Mouse (Mus musculus) heart, adult 2 months (tissue): ENCODE results near the gene Tuba3a. TPM values are rescaled to one million over a fixed set of nuclear protein-coding genes. Genes with fewer than 3 reads are reported as not detected.
"Not testable (repeated sequence)": the region's sequence is repeated elsewhere in the genome, so short reads cannot be mapped to it uniquely, and the experiment has no call there.

Experiments used
- DNase-seq, 2 experiments: peaks; one replicate each; pipeline ENCODE4 v3.0.0; 2021
- H3K27ac ChIP-seq: fragments of 200-600 bp; 2 replicates; pipeline ENCODE4 v1.8.1; 2022
- H3K27me3 ChIP-seq: fragments of 200-500 bp; 2 replicates; pipeline ENCODE4 v1.6.1; 2012; ENCODE audit warnings: mild to moderate bottlenecking, low read length, inconsistent platforms, mixed read lengths; ENCODE audit not compliant: control insufficient read depth, insufficient read depth
- H3K36me3 ChIP-seq: fragments of 200-500 bp; 2 replicates; pipeline ENCODE4 v1.6.1; 2012; ENCODE audit warnings: low read length, inconsistent platforms; ENCODE audit not compliant: control insufficient read depth, insufficient read depth
- H3K4me1 ChIP-seq: fragments of 200-500 bp; 2 replicates; pipeline ENCODE4 v1.6.1; 2011; ENCODE audit warnings: low read length; ENCODE audit not compliant: control insufficient read depth, insufficient read depth
- H3K4me3 ChIP-seq: fragments of 200-600 bp; 2 replicates; pipeline ENCODE4 v1.8.1; 2022
- H3K79me2 ChIP-seq: fragments of 200-500 bp; replicated peaks from 2 replicates; pipeline ENCODE4 v1.6.1; 2012; ENCODE audit warnings: mild to moderate bottlenecking, inconsistent platforms, low read length, moderate library complexity, mixed read lengths; ENCODE audit not compliant: control insufficient read depth, insufficient read depth
- H3K9ac ChIP-seq: fragments of 200-500 bp; 2 replicates; pipeline ENCODE4 v1.6.1; 2012; ENCODE audit warnings: low read depth, mild to moderate bottlenecking, control low read depth, inconsistent platforms, low read length, mixed read lengths
- CTCF ChIP-seq: fragments of 200-600 bp; IDR thresholded peaks from 2 replicates; pipeline ENCODE4 v1.8.1; 2022; ENCODE audit warnings: antibody characterized with exemption, mild to moderate bottlenecking, moderate library complexity
- EP300 ChIP-seq: fragments of 200-500 bp; IDR thresholded peaks from 2 replicates; pipeline ENCODE4 v1.6.1; 2011; ENCODE audit warnings: low read depth, low read length, control low read depth; ENCODE audit not compliant: insufficient read depth
- POLR2A ChIP-seq: fragments of 200-500 bp; IDR thresholded peaks from 2 replicates; pipeline ENCODE4 v1.6.1; 2011; ENCODE audit warnings: mild to moderate bottlenecking, low read depth, low read length, control low read depth; ENCODE audit not compliant: insufficient read depth
- WGBS: fragments of 180-500 bp; shearing (Covaris S2); methylation state at CpG from one replicate; pipeline ENCODE4 v1.1.7; 2018; 5-methylcytosine and 5-hydroxymethylcytosine counted together
- intact Hi-C: fragments of 180-260 bp; cut with DNase I; formaldehyde crosslinking; loops from one replicate; pipeline ENCODE4 v1.15.1; 2025
- polyA plus RNA-seq: library from polyadenylated mRNA; depleted of rRNA; stranded (reverse); fragments of >200 nt; gene quantifications from 2 replicates; pipeline ENCODE4 v1.2.3, GENCODE M21; 2012
- total RNA-seq, 2 experiments: library from RNA; stranded (reverse); gene quantifications; 2 replicates each; pipeline ENCODE4 v1.2.3; 2021

Gene Tuba3a
- total and polyA plus RNA-seq, 3 experiments, result 0.92 TPM; not detected in 2

DNA sequence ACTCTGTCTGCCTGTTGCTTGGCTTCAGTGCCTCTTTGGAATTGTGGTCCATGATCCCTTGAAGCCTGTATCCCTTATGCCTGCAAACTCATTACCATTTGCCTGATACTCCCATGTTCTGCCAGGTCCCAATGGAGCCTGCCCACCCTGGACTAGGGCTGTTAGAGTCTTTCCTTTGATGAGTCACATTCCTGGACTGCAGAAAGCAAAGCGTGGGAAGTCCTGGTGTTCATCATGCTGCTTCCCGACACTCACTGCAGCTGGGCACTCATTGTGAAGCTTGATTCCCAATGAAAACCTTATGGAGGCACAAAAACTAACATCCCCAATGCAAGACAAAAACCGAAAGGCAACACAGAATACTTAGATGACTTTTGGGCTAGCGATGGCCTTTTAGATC lies 5.5 kb upstream of the Tuba3a start:
- no peak for DNase-seq
- H3K9ac ChIP-seq, result no peak overlapping the region
- no peak for TF ChIP-seq EP300
- TF ChIP-seq CTCF, result no peak
- no peak for TF ChIP-seq POLR2A
- H3K27ac ChIP-seq, result no peak overlapping the region
- H3K4me3 ChIP-seq, result no peak overlapping the region
- intact Hi-C loops, result no loop called here
- H3K79me2 ChIP-seq, result no peaks in the 10 kb centered on the region
- no peaks in the 10 kb centered on the region for H3K27me3 ChIP-seq
- no peaks in the 10 kb centered on the region for H3K4me1 ChIP-seq
- 46% methylated on average over 4 of the region's 4 CpGs for WGBS
- H3K36me3 ChIP-seq, result no peaks in the 10 kb centered on the region

DNA sequence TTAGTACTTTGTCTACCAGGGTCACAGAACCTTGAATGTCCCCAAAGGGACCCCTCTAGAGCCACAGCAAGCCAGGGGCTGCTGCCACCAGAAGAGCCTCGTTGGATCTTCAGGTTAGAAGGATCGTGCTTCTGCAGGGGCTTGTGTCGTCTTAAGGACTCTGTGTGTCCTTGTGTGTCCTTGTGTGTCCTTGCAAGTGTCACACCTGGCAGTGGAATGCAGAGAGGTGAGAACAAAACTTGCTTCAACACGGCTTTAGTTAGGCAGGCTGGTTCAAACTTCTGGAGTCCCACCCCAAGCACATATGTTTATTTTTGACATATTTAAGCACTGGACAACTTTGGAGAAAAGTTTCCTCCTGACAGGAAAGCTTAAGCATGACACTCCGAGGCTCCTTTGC lies 2.9 kb upstream of the Tuba3a start:
- Histone ChIP-seq H3K9ac (no peak overlapping the region), H3K79me2 (no peaks in the 10 kb centered on the region), H3K36me3 (no peaks in the 10 kb centered on the region), H3K4me3 (no peak overlapping the region), H3K4me1 (no peaks in the 10 kb centered on the region), H3K27ac (no peak overlapping the region), H3K27me3 (no peaks in the 10 kb centered on the region)
- intact Hi-C loops, result no loop called here
- 75% methylated on average over 5 of the region's 5 CpGs for WGBS
- TF ChIP-seq EP300, result no peak
- TF ChIP-seq CTCF, result no peak
- TF ChIP-seq POLR2A, result no peak
- DNase-seq, result no peak

DNA sequence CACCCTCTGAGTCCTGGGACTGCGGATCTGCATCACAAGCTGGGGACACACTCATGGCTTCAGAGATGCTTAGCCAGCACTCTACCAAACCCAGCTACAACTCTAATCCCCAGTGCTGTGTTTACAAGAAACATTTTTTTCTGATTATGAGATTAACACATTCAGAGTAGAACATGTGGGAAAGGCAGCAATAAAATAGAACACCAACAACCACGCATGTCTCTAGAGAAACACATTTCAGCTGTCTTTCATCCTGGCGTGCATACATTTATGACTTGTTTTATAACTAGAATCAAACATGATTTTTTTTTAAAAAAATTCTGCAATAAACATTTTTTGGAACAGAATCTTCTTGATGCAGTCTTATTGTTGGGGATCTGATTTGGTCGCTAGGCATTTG lies 1.1 kb upstream of the Tuba3a start:
- WGBS, result 82% methylated on average over 4 of the region's 4 CpGs
- Histone ChIP-seq H3K4me3 (no peak overlapping the region), H3K36me3 (no peaks in the 10 kb centered on the region), H3K4me1 (no peaks in the 10 kb centered on the region), H3K9ac (no peak overlapping the region), H3K27ac (no peak overlapping the region), H3K79me2 (no peaks in the 10 kb centered on the region), H3K27me3 (no peaks in the 10 kb centered on the region)
- TF ChIP-seq CTCF (no peak), EP300 (no peak), POLR2A (no peak)
- no peak for DNase-seq
- intact Hi-C loops, result no loop called here

DNA sequence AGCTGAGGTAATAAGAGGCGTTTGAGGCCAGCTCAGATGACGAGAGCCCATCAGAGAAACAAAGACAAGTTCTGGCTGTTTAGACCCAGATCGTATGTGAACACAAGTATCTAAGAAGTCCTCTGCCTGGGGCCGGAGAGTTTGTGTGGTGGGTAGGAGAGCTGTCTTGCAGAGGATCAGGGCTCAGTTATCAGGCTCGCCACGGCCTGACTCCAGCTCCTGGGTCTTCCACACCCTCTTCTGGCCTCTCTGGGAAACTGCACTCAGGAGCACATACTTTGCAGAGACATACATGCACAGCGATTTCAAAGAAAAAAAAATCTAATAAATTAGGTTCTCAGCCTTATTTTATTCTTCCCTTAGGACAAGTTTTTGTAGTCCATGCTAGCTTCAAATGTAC lies 1.1 kb downstream of the Tuba3a start:
- Histone ChIP-seq H3K4me3 (no peak overlapping the region), H3K27me3 (no peaks in the 10 kb centered on the region), H3K4me1 (no peaks in the 10 kb centered on the region), H3K27ac (no peak overlapping the region), H3K79me2 (no peaks in the 10 kb centered on the region), H3K9ac (no peak overlapping the region), H3K36me3 (no peaks in the 10 kb centered on the region)
- TF ChIP-seq POLR2A, result no peak
- TF ChIP-seq CTCF, result no peak
- no peak for TF ChIP-seq EP300
- no peak for DNase-seq
- intact Hi-C loops, result no loop called here
- 92% methylated on average over 7 of the region's 7 CpGs for WGBS

DNA sequence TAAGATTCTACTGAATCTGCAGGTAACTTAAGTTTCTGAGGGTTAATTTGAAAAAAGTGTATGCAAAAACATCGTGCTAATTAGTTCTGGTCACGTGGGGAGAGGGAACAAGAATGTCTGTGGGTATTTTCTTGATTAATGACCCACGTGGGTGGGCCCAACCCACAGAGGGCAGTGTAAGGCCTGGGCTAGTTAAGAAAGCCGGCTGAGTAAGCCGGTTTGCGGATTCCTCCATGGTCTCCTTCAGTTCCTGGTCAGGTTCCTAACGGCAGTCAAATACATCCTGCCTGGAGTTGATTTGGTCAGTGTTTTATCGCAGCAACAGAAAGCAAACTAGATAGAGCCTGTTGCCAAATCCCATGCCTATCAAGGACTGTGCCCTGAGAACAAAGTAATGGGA lies 1.6 kb downstream of the Tuba3a start:
- Histone ChIP-seq H3K4me3 (no peak overlapping the region), H3K4me1 (no peaks in the 10 kb centered on the region), H3K36me3 (no peaks in the 10 kb centered on the region), H3K27me3 (no peaks in the 10 kb centered on the region), H3K9ac (no peak overlapping the region), H3K27ac (no peak overlapping the region), H3K79me2 (no peaks in the 10 kb centered on the region)
- intact Hi-C loops, result no loop called here
- WGBS, result 51% methylated on average over 8 of the region's 8 CpGs
- DNase-seq, result no peak
- TF ChIP-seq EP300, result no peak
- TF ChIP-seq CTCF, result 0 out of 2 replicates have a peak, but pooled peaks have one; percentile 2

DNA sequence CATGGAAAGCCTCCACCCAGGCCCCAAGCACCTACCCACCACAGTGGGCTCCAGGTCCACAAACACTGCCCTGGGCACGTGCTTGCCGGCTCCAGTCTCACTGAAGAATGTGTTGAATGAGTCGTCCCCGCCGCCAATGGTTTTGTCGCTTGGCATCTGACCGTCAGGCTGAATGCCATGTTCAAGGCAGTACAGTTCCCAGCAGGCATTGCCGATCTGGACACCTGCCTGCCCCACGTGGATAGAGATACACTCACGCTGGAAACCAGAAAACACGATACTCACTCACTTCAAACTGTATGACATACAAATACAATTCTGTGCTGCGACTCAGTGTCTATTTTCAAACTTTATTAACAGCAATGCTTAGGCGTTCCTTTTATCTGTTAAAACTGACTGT lies 3.1 kb downstream of the Tuba3a start:
- H3K9ac ChIP-seq, H3K79me2 ChIP-seq, DNase-seq, H3K4me1 ChIP-seq, H3K4me3 ChIP-seq, H3K27ac ChIP-seq, H3K36me3 ChIP-seq, intact Hi-C loops, H3K27me3 ChIP-seq: not testable (repeated sequence)
- 83% methylated on average over 13 of the region's 13 CpGs for WGBS

DNA sequence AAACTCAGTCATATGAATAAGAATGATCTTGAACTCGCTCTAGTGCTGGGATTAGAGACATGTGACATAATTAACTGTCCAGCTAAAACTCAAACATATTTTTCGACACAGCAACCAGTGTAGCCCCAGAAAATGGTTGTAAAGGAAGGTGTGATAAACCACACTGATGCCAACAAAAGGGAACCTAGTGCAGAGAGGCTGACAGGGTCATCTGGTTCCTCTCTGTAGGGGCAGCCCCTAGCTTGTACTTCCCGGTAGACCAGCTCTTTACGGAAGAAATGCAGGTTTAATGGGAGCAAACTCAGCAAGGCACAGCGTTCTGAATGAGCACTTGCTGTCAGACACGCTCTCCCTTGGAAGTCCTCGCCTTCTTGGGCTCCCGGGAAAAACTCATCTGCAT lies 6.1 kb downstream of the Tuba3a start:
- Histone ChIP-seq H3K4me3 (no peak overlapping the region), H3K79me2 (no peaks in the 10 kb centered on the region), H3K4me1 (no peaks in the 10 kb centered on the region), H3K27ac (no peak overlapping the region), H3K36me3 (no peaks in the 10 kb centered on the region), H3K9ac (no peak overlapping the region), H3K27me3 (no peaks in the 10 kb centered on the region)
- no peak for DNase-seq
- 68% methylated on average over 8 of the region's 8 CpGs for WGBS
- TF ChIP-seq POLR2A, result no peak
- no peak for TF ChIP-seq EP300
- no peak for TF ChIP-seq CTCF
- intact Hi-C loops, result no loop called here
